Mouse (Mus musculus): ENCODE results near the gene Sis. TPM values are rescaled to one million over a fixed set of nuclear protein-coding genes. Genes with fewer than 3 reads are reported as not detected.

Sis gene
- polyA plus RNA-seq, 1 experiment from 2014 or later: not detected

Other genes with a start within 250 kb of the Sis start
- gene Slitrk3, start 89.9 kb upstream of the Sis start, polyA plus RNA-seq (2016; fragmentation: Nextera tagmentation; extraction: Ambion mirVana): 3.4 and 4.9 TPM in 2 replicates

Data from forebrain, embryonic 12.5 days (tissue).